Mouse (Mus musculus): Measurements from ENCODE around the gene Gspt2. TPM values are rescaled to one million over a fixed set of nuclear protein-coding genes. Genes with fewer than 3 reads are reported as not detected.
"Not testable (repeated sequence)": the region's sequence is repeated elsewhere in the genome, so short reads cannot be mapped to it uniquely, and the experiment has no call there.

Gspt2 gene
- 9.5 and 9.7 TPM in 2 replicates for polyA plus RNA-seq (2016; fragmentation: Nextera tagmentation; extraction: Ambion mirVana)

DNA sequence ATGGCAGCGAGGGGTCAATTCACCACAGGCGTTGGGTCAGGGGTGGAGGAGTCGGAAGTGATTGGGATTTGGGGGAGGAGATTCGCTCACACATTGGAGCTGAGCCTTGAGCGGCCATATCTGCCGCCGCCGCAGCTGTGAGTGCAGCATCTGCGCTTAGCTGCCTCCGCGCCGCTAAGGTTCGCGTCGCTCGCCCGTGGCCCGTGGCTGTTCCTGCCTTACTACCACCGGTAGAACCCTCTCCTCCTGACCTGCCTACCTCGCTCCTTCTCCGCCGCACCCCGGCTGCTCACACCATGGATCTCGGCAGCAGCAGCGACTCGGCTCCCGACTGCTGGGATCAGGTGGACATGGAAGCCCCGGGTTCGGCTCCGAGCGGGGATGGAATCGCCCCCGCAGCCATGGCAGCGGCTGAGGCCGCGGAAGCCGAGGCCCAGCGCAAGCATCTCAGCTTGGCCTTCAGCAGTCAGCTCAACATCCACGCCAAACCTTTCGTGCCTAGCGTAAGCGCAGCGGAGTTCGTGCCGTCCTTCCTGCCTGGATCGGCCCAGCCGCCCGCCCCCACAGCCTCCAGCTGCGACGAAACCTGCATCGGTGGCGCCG is at the start of gene Gspt2:
Gene Gspt2, plus strand, starts transcription at position 109 of the 603 bp plus-strand sequence.
- DNase-seq (ENCODE audit: low spot score): peak; percentile 74
- Histone ChIP-seq H3K4me3 (peak within 1 kb of the TSS; percentile 68), H3K36me3 (0 out of 2 replicates have a peak, but pooled peaks cover 4% of the 10 kb centered on the region), H3K27ac (peak within 1 kb of the TSS; percentile 89), H3K4me1 (replicated peaks) (peaks cover 8% of the 10 kb centered on the region; the same call in 1 of the 2 replicates), H3K27me3 (ENCODE audit: insufficient read depth, poor library complexity, severe bottlenecking) (peaks cover 49% of the 10 kb centered on the region), H3K9me3 (no peaks in the 10 kb centered on the region)
- WGBS: 23% methylated on average over 53 of the region's 53 CpGs

DNA sequence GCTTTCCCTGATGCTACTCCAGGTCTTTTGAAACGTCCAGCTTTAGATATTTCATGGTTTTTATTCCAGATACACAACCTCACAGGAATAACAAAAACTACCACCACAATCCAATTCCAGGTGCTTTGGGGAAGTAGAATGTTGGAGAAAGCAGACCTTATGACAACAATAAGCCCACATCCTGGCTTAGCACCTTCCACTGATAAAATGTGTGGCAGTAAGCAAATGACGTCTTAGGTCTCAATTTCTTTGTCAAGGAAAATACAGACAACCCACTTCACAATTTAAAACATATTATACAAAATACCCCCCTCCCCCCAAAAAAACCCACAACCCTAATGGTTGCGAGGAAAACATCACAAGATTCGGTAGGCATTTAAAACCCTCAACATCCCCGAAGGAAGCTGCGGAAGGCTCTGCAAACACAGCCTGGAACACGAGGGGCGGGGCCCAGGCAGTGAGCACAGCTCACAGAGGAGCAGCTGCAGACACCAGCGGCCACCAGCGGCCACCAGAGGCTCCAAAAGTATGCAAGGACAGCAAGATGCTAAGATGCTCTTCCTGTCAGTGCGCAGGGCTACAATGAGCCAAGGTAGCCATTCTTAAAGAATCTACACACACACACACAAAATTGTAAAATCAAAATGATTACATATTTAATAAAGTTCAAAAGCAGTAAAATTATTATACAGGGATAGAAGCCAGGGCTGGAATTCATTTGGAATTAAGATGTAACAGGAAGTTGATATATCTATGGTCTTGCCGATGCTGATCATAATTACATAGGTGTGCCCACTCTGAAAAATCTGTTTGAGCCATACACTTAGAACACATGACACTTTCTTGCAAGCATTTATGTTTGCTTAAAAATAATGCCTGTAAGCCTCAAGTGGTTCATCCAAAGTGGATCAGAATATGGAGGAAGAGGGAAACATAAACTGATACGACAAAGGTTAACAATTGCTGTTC is 10.8 kb upstream of the Gspt2 start:
- Histone ChIP-seq H3K27ac (no peak overlapping the region), H3K9me3 (no peaks in the 10 kb centered on the region), H3K4me1 (replicated peaks) (no peaks in the 10 kb centered on the region), H3K4me3 (peak overlapping the region; percentile 24), H3K36me3 (no peaks in the 10 kb centered on the region), H3K27me3 (ENCODE audit: insufficient read depth, poor library complexity, severe bottlenecking) (peaks cover 20% of the 10 kb centered on the region)
- DNase-seq (ENCODE audit: low spot score): peak; percentile 66
- 32% methylated on average over 13 of the region's 13 CpGs for WGBS

DNA sequence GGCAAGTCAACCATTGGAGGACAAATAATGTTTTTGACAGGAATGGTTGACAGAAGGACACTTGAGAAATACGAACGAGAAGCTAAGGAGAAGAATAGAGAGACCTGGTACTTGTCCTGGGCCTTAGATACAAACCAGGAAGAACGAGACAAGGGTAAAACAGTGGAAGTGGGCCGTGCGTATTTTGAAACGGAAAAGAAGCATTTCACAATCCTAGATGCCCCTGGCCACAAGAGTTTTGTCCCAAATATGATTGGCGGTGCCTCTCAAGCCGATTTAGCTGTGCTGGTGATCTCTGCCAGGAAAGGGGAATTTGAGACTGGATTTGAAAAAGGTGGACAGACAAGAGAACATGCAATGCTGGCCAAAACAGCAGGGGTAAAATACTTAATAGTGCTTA is 1.0 kb downstream of the Gspt2 start:
- peaks cover 8% of the 10 kb centered on the region; the same call in 1 of the 2 replicates for H3K4me1 ChIP-seq (replicated peaks)
- H3K27ac ChIP-seq: no peak overlapping the region
- peak overlapping the region; percentile 68 for H3K4me3 ChIP-seq
- no peaks in the 10 kb centered on the region for H3K9me3 ChIP-seq
- H3K27me3 ChIP-seq (ENCODE audit: insufficient read depth, poor library complexity, severe bottlenecking): peaks cover 51% of the 10 kb centered on the region
- 0 out of 2 replicates have a peak, but pooled peaks cover 7% of the 10 kb centered on the region for H3K36me3 ChIP-seq
- 73% methylated on average over 8 of the region's 8 CpGs for WGBS
- no peak for DNase-seq (ENCODE audit: low spot score)

DNA sequence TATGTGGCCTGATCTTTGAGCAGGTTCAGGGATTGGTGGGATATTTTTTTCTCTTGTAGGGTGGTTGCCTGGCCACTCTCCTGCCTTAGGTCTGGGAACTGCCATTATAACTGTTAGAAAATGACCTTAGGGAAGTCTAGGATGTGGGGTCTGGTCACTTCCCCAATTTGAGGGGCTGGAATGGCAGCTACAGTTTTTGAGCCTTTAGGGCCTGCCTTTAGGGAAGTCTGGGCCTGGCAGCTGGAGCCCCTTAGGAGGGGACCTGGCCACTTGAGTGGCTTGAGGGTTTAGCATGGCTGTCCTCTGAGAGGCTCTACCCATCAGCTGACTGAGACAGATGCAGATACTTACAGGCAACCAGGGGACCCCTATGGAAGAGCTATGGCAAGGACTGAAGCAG is 12.7 kb downstream of the Gspt2 start:
- H3K36me3 ChIP-seq: peaks cover 4% of the 10 kb centered on the region; the same call in 1 of the 2 replicates
- no peak overlapping the region for H3K27ac ChIP-seq
- DNase-seq (ENCODE audit: low spot score): no peak
- no peaks in the 10 kb centered on the region for H3K9me3 ChIP-seq
- no peaks in the 10 kb centered on the region for H3K4me1 ChIP-seq (replicated peaks)
- peaks cover 20% of the 10 kb centered on the region for H3K27me3 ChIP-seq (ENCODE audit: insufficient read depth, poor library complexity, severe bottlenecking)
- no peak overlapping the region for H3K4me3 ChIP-seq

DNA sequence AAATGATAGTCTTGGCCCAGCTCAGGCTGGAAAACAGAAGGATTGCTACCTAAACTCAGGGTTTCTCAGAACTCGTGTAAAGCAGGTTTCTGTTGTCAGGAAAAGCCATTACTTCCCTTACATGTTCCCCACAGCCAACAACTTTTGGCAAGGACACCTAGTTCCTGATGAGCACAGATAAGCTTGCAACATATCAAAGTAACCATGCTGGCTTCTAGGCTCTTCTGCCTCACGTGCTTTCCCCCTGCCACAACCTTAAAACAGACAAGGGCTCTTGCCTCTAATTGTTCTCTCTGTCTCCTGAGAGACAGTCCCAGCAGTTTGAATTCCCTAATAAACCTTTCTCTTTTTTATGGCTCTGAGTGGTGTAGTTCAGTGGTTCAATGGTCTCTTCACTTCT is 21.9 kb downstream of the Gspt2 start:
- Histone ChIP-seq H3K27ac (no peak overlapping the region), H3K36me3 (no peaks in the 10 kb centered on the region), H3K4me1 (replicated peaks) (no peaks in the 10 kb centered on the region), H3K4me3 (no peak overlapping the region), H3K27me3 (ENCODE audit: insufficient read depth, poor library complexity, severe bottlenecking) (peaks cover 15% of the 10 kb centered on the region), H3K9me3 (no peaks in the 10 kb centered on the region)
- 69% methylated on average over 2 of the region's 2 CpGs for WGBS
- no peak for DNase-seq (ENCODE audit: low spot score)

DNA sequence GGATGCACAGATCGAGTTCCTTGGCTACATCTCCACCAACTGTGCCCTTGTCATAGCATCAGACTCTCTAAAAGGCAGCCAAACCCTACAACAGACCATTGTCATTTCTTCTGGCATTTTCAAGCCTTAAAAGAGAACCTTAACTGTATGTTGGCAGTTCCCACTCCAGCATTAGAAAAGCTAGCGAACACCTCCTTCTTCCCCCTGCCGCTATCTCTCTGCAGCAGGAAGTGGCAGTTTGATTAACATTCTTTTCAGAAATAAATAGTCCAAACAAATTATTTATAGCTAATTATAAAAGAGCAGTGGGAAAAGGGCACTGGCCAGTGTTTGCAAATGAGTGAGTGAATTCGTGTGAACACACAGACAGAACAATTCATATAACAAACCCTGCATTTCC is 34.9 kb downstream of the Gspt2 start:
- Histone ChIP-seq H3K27me3 (ENCODE audit: insufficient read depth, poor library complexity, severe bottlenecking) (peaks cover 5% of the 10 kb centered on the region; the same call in 1 of the 2 replicates), H3K36me3 (no peaks in the 10 kb centered on the region), H3K9me3 (no peaks in the 10 kb centered on the region), H3K27ac (no peak overlapping the region), H3K4me3 (no peak overlapping the region), H3K4me1 (replicated peaks) (no peaks in the 10 kb centered on the region)
- WGBS: 68% methylated on average over 4 of the region's 4 CpGs
- DNase-seq (ENCODE audit: low spot score): no peak

DNA sequence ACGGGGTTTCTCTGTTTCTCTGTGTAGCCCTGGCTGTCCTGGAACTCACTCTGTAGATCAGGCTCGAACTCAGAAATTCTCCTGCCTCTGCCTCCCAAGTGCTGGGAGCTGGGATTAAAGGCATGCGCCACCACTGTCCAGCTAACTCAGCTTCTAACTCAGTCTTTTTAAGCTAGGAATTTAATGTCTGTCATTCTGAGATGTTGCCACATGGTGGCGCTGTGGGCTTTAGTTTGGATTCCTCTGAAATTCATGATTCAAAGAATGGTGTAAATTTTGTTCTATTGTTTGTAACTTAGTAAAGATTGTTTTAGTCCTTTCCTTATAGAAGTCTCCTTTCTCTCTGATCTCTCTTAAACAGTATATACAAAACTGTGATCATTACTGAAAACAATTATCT is 39.1 kb downstream of the Gspt2 start:
- WGBS: 44% methylated on average over 4 of the region's 4 CpGs
- DNase-seq (ENCODE audit: low spot score): peak; percentile 40
- no peaks in the 10 kb centered on the region for H3K4me1 ChIP-seq (replicated peaks)
- H3K4me3 ChIP-seq: no peak overlapping the region
- no peaks in the 10 kb centered on the region for H3K9me3 ChIP-seq
- no peak overlapping the region for H3K27ac ChIP-seq
- no peaks in the 10 kb centered on the region for H3K36me3 ChIP-seq
- H3K27me3 ChIP-seq (ENCODE audit: insufficient read depth, poor library complexity, severe bottlenecking): peaks cover 5% of the 10 kb centered on the region; the same call in 1 of the 2 replicates

DNA sequence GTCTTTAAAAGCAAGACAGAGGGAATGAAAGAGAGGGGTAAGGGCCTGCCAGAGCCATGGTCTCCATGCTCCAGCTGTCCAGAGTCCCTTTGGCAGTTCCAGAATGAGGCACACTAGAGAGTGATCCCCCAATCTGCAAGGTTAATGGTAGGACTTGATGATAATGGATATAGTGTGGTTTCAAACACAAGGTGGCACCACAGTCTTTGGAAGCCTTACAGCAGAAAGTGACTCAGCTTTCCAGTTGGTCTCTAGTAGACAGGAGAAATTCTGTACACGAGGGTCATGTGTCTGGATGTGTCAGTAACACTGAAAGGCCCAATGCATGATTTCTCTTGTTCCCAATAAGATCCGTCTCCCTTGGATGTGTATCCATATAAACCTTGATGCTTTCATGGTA is 45.7 kb downstream of the Gspt2 start:
- H3K27me3 ChIP-seq (ENCODE audit: insufficient read depth, poor library complexity, severe bottlenecking); H3K27ac ChIP-seq; H3K4me3 ChIP-seq; DNase-seq (ENCODE audit: low spot score); H3K9me3 ChIP-seq; H3K36me3 ChIP-seq; H3K4me1 ChIP-seq (replicated peaks): not testable (repeated sequence)
- WGBS: no CpG with 5 or more reads among the region's 2 CpGs

DNA sequence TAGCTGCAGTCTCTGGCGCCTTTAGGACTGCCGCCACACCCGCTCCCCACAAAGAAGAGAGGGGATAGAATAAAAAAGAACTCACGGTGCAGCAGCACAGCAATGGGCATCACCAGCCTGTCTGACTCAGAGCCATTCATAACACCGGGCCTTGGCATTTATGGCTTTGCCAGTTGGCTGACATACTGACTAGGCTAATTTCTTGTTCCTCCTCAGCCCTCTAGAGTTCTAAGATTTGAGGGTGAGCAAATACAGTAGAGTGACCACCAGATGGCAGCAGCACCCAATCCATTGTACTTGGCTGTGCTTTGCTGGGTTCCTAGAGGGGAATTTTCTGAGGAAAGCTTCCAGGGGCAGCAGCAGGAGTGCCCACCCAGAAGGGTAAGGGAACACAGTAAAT is 53.7 kb downstream of the Gspt2 start:
- H3K36me3 ChIP-seq; H3K4me1 ChIP-seq (replicated peaks); H3K4me3 ChIP-seq; H3K9me3 ChIP-seq; H3K27me3 ChIP-seq (ENCODE audit: insufficient read depth, poor library complexity, severe bottlenecking); DNase-seq (ENCODE audit: low spot score); H3K27ac ChIP-seq: not testable (repeated sequence)
- 88% methylated on average over 5 of the region's 5 CpGs for WGBS

Other genes with a start within 250 kb of the Gspt2 start
- 588 and 751 TPM in 2 replicates for gene Maged1, start 93.9 kb upstream of the Gspt2 start, polyA plus RNA-seq (2016; fragmentation: Nextera tagmentation; extraction: Ambion mirVana)
- 0.63 and 1.1 TPM in 2 replicates for gene Zxdb, start 88.5 kb downstream of the Gspt2 start, polyA plus RNA-seq (2016; fragmentation: Nextera tagmentation; extraction: Ambion mirVana)